Mouse (Mus musculus): ENCODE measurements around the gene Rgs6.

GRCm38 (mm10) chr12:83073879-83074368, 485.8 kb downstream of the Rgs6 start:
- TF ChIP-seq GATA1 (IDR thresholded peaks at IDR 0.05; ENCODE audit: borderline replicate concordance, low read length) = no peak
- no peak for TF ChIP-seq FLI1 (IDR thresholded peaks at IDR 0.05; ENCODE audit: low read length)

Measured in megakaryocyte, embryonic 14.5 days (primary cell).